Mouse (Mus musculus) heart, adult 2 months (tissue): Measurements from ENCODE around the gene A430078G23Rik. TPM values are rescaled to one million over a fixed set of nuclear protein-coding genes. Genes with fewer than 3 reads are reported as not detected.

Experiments used
- DNase-seq, 2 experiments: peaks; one replicate each; pipeline ENCODE4 v3.0.0; 2021
- H3K27ac ChIP-seq: fragments of 200-600 bp; 2 replicates; pipeline ENCODE4 v1.8.1; 2022
- H3K27me3 ChIP-seq: fragments of 200-500 bp; 2 replicates; pipeline ENCODE4 v1.6.1; 2012; ENCODE audit warnings: mild to moderate bottlenecking, low read length, inconsistent platforms, mixed read lengths; ENCODE audit not compliant: control insufficient read depth, insufficient read depth
- H3K36me3 ChIP-seq: fragments of 200-500 bp; 2 replicates; pipeline ENCODE4 v1.6.1; 2012; ENCODE audit warnings: low read length, inconsistent platforms; ENCODE audit not compliant: control insufficient read depth, insufficient read depth
- H3K4me1 ChIP-seq: fragments of 200-500 bp; 2 replicates; pipeline ENCODE4 v1.6.1; 2011; ENCODE audit warnings: low read length; ENCODE audit not compliant: control insufficient read depth, insufficient read depth
- H3K4me3 ChIP-seq: fragments of 200-600 bp; 2 replicates; pipeline ENCODE4 v1.8.1; 2022
- H3K79me2 ChIP-seq: fragments of 200-500 bp; replicated peaks from 2 replicates; pipeline ENCODE4 v1.6.1; 2012; ENCODE audit warnings: mild to moderate bottlenecking, inconsistent platforms, low read length, moderate library complexity, mixed read lengths; ENCODE audit not compliant: control insufficient read depth, insufficient read depth
- H3K9ac ChIP-seq: fragments of 200-500 bp; 2 replicates; pipeline ENCODE4 v1.6.1; 2012; ENCODE audit warnings: low read depth, mild to moderate bottlenecking, control low read depth, inconsistent platforms, low read length, mixed read lengths
- CTCF ChIP-seq: fragments of 200-600 bp; IDR thresholded peaks from 2 replicates; pipeline ENCODE4 v1.8.1; 2022; ENCODE audit warnings: antibody characterized with exemption, mild to moderate bottlenecking, moderate library complexity
- EP300 ChIP-seq: fragments of 200-500 bp; IDR thresholded peaks from 2 replicates; pipeline ENCODE4 v1.6.1; 2011; ENCODE audit warnings: low read depth, low read length, control low read depth; ENCODE audit not compliant: insufficient read depth
- POLR2A ChIP-seq: fragments of 200-500 bp; IDR thresholded peaks from 2 replicates; pipeline ENCODE4 v1.6.1; 2011; ENCODE audit warnings: mild to moderate bottlenecking, low read depth, low read length, control low read depth; ENCODE audit not compliant: insufficient read depth
- WGBS: fragments of 180-500 bp; shearing (Covaris S2); methylation state at CpG from one replicate; pipeline ENCODE4 v1.1.7; 2018; 5-methylcytosine and 5-hydroxymethylcytosine counted together
- intact Hi-C: fragments of 180-260 bp; cut with DNase I; formaldehyde crosslinking; loops from one replicate; pipeline ENCODE4 v1.15.1; 2025
- polyA plus RNA-seq: library from polyadenylated mRNA; depleted of rRNA; stranded (reverse); fragments of >200 nt; gene quantifications from 2 replicates; pipeline ENCODE4 v1.2.3, GENCODE M21; 2012; rRNA removed
- total RNA-seq, 2 experiments: library from RNA; stranded (reverse); gene quantifications; 2 replicates each; pipeline ENCODE4 v1.2.3; 2021

The A430078G23Rik gene
- total and polyA plus RNA-seq, 3 experiments = 0.53 to 0.57 (median 0.57) TPM

GRCm38 (mm10) chr8:3426211-3426610, 73.0 kb downstream of the A430078G23Rik start:
- no peaks in the 10 kb centered on the region for H3K27me3 ChIP-seq
- H3K79me2 ChIP-seq = 0 out of 2 replicates have a peak, but pooled peaks cover 1% of the 10 kb centered on the region
- intact Hi-C loops = no loop called here
- H3K9ac ChIP-seq = no peak overlapping the region
- TF ChIP-seq EP300 (no peak), CTCF (no peak), POLR2A (no peak)
- peaks cover 2% of the 10 kb centered on the region for H3K36me3 ChIP-seq
- H3K27ac ChIP-seq = peak overlapping the region; percentile 55
- no peak overlapping the region for H3K4me3 ChIP-seq
- H3K4me1 ChIP-seq = peaks cover 5% of the 10 kb centered on the region
- no peak for DNase-seq
- WGBS = 78% methylated on average over 3 of the region's 3 CpGs

DNA sequence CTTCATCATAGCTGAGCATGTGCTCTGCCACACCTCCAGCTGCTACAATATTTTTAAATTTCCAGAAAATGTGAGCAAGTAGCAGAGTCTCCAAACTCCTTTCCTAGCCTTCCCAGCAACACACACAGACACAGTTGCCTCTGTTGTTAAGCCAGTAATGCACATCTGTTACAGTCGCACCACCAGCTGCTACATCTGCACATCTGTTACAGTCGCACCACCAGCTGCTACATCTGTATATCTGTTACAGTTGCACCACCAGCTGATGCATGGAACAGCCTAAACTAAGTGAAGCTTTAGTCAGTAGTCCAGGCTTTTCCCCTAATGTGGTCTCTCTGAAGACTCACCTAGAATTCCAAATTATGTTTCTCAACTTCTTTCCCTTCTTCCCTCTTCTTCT, 75.2 kb downstream of the A430078G23Rik start:
- no peak overlapping the region for H3K9ac ChIP-seq
- no peaks in the 10 kb centered on the region for H3K79me2 ChIP-seq
- TF ChIP-seq CTCF = no peak
- TF ChIP-seq POLR2A = no peak
- TF ChIP-seq EP300 = no peak
- no peak overlapping the region for H3K27ac ChIP-seq
- H3K4me3 ChIP-seq = no peak overlapping the region
- H3K4me1 ChIP-seq = peaks cover 5% of the 10 kb centered on the region
- WGBS = 83% methylated on average over 2 of the region's 2 CpGs
- no peaks in the 10 kb centered on the region for H3K27me3 ChIP-seq
- peaks cover 2% of the 10 kb centered on the region for H3K36me3 ChIP-seq
- intact Hi-C loops = loop anchor here (2.0 kb wide), 1 partner anchor 36 kb away; the partner anchor contains the start of gene Arhgef18
- no peak for DNase-seq

DNA sequence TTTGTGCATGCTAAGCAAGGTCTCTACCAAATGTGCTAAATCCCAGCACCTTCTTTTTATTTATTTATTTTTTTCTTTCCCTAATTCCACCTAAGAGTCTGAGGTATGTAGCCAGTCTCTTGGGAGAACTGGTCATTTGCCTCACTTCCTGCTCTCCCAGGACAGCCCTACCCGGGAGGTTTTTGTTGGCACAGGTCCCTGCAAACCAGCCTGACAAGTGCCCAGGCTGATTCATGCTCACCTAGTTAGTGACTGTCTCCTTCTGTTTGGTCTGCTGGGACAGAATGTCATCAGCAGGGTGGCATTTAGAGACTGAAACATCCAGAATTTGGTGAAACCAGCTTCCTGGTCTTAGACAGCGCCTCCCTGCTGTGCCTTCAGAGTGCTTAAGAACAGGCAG, 76.8 kb downstream of the A430078G23Rik start:
- intact Hi-C loops = loop anchor here (2.0 kb wide), 1 partner anchor 37 kb away; the partner anchor contains the start of gene Arhgef18

GRCm38 (mm10) chr8:3431113-3431512, 77.9 kb downstream of the A430078G23Rik start:
- no peak overlapping the region for H3K4me3 ChIP-seq
- 60% methylated on average over 3 of the region's 3 CpGs for WGBS
- intact Hi-C loops = no loop called here
- DNase-seq = no peak
- no peaks in the 10 kb centered on the region for H3K27me3 ChIP-seq
- no peak overlapping the region for H3K9ac ChIP-seq
- TF ChIP-seq EP300 (no peak), CTCF (no peak), POLR2A (no peak)
- H3K27ac ChIP-seq = no peak overlapping the region
- peaks cover 2% of the 10 kb centered on the region for H3K36me3 ChIP-seq
- no peaks in the 10 kb centered on the region for H3K79me2 ChIP-seq
- H3K4me1 ChIP-seq = peaks cover 3% of the 10 kb centered on the region

More for the DNA sequence above, 76.8 kb downstream of the A430078G23Rik start:
- H3K36me3 ChIP-seq = peaks cover 2% of the 10 kb centered on the region
- DNase-seq = peak; percentile 44 to 54
- no peak overlapping the region for H3K27ac ChIP-seq
- H3K79me2 ChIP-seq = no peaks in the 10 kb centered on the region
- no peak for TF ChIP-seq POLR2A
- TF ChIP-seq CTCF = no peak
- no peak overlapping the region for H3K9ac ChIP-seq
- WGBS = 46% methylated on average over 2 of the region's 2 CpGs
- H3K4me1 ChIP-seq = peaks cover 5% of the 10 kb centered on the region
- no peak overlapping the region for H3K4me3 ChIP-seq
- H3K27me3 ChIP-seq = no peaks in the 10 kb centered on the region

DNA sequence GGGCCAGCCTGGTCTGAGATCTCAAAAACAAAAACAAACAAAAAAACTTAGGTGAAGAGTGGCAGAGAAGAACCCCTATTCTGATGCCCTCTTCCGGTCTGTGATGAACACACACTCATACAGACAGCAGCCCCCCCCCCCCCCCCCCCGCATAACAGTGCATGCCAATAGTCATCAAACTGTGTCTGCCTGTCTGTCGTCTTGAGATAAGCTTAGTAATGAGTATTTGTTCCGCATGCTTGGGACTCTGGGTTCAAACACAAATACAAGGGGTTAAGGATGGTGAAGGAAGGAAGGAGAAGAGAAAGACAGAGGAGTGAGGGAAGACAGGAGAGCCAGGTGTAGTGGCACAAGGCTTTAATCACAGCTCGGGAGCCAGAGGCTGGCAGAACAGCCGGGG, 83.3 kb downstream of the A430078G23Rik start:
- 83% methylated on average over 6 of the region's 6 CpGs for WGBS
- Histone ChIP-seq H3K4me1 (no peaks in the 10 kb centered on the region), H3K27me3 (no peaks in the 10 kb centered on the region), H3K79me2 (no peaks in the 10 kb centered on the region), H3K27ac (no peak overlapping the region), H3K36me3 (no peaks in the 10 kb centered on the region), H3K4me3 (no peak overlapping the region), H3K9ac (no peak overlapping the region)
- DNase-seq = no peak
- TF ChIP-seq POLR2A (no peak), EP300 (no peak), CTCF (no peak)
- intact Hi-C loops = no loop called here

DNA sequence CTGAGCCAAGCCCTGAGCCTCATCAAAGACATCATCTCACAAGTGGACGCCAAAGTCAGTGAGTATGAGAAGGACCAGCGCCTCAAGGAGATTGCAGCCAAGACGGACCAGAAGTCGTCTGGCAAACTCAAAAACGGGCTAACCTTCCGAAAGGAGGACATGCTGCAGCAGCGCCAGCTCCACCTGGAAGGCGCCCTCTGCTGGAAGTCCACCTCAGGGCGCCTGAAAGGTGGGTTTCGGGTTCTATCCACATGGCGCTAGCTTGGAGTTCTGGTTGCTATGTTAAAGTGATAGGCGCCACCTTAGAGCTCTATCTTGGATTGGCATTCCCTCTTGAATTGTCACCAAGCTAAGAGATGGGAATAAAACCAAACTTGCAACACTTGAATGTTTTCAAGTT, 86.3 kb downstream of the A430078G23Rik start:
- DNase-seq = no peak
- 83% methylated on average over 12 of the region's 12 CpGs for WGBS
- Histone ChIP-seq H3K4me3 (no peak overlapping the region), H3K9ac (no peak overlapping the region), H3K27ac (no peak overlapping the region), H3K27me3 (no peaks in the 10 kb centered on the region), H3K4me1 (no peaks in the 10 kb centered on the region), H3K36me3 (no peaks in the 10 kb centered on the region), H3K79me2 (no peaks in the 10 kb centered on the region)
- TF ChIP-seq CTCF (peak; percentile 67), EP300 (no peak)
- intact Hi-C loops = no loop called here

Other genes starting within 250 kb of the A430078G23Rik start
- gene Insr, start 73.8 kb upstream of the A430078G23Rik start, total RNA-seq = 100 to 1,000 TPM; 112 to 145 TPM
- 24.6 and 42.3 TPM in 2 replicates for gene Insr, start 73.8 kb upstream of the A430078G23Rik start, polyA plus RNA-seq
- 10 to 100 TPM; 18.7 to 20.4 TPM for gene Arhgef18, start 39.6 kb downstream of the A430078G23Rik start, total RNA-seq
- gene Arhgef18, start 39.6 kb downstream of the A430078G23Rik start, polyA plus RNA-seq = 12.3 and 15.3 TPM in 2 replicates
- gene Pex11g, start 114.3 kb downstream of the A430078G23Rik start, total RNA-seq = 1 to 10 TPM; 2.4 to 3.1 TPM
- gene Pex11g, start 114.3 kb downstream of the A430078G23Rik start, polyA plus RNA-seq = 4.5 and 5.5 TPM in 2 replicates
- gene Tex45, start 117.4 kb downstream of the A430078G23Rik start, total RNA-seq = under 1 TPM in 1 of 2 experiments, not detected in 1; 0.14 TPM
- 0.12 TPM in 1 of 2 replicates, not detected in the other for gene Tex45, start 117.4 kb downstream of the A430078G23Rik start, polyA plus RNA-seq
- gene Zfp358, start 139.7 kb downstream of the A430078G23Rik start, total RNA-seq = 10 to 100 TPM; 24.9 to 30.7 TPM
- gene Zfp358, start 139.7 kb downstream of the A430078G23Rik start, polyA plus RNA-seq = 51.3 and 53.9 TPM in 2 replicates
- 10 to 100 TPM; 20.6 to 23.1 TPM for gene Mcoln1, start 147.0 kb downstream of the A430078G23Rik start, total RNA-seq
- 86.9 and 123 TPM in 2 replicates for gene Mcoln1, start 147.0 kb downstream of the A430078G23Rik start, polyA plus RNA-seq
- 10 to 100 TPM in 1 of 2 experiments, 1 to 10 TPM in 1; 8.5 to 11.1 TPM for gene Pnpla6, start 162.0 kb downstream of the A430078G23Rik start, total RNA-seq
- 24.8 and 25.1 TPM in 2 replicates for gene Pnpla6, start 162.0 kb downstream of the A430078G23Rik start, polyA plus RNA-seq
- gene C330021F23Rik, start 214.6 kb downstream of the A430078G23Rik start, total RNA-seq = under 1 TPM in 1 of 2 experiments, not detected in 1; 0.39 TPM
- gene C330021F23Rik, start 214.6 kb downstream of the A430078G23Rik start, polyA plus RNA-seq = 0.50 TPM in 1 of 2 replicates, not detected in the other
- 1 to 10 TPM in 1 of 2 experiments, under 1 TPM in 1; 0.68 to 1.2 TPM for gene Camsap3, start 233.9 kb downstream of the A430078G23Rik start, total RNA-seq
- gene Camsap3, start 233.9 kb downstream of the A430078G23Rik start, polyA plus RNA-seq = 1.8 and 1.9 TPM in 2 replicates